Mouse (Mus musculus): Measurements from ENCODE around the gene Smim13. TPM values are rescaled to one million over a fixed set of nuclear protein-coding genes. Genes with fewer than 3 reads are reported as not detected.
"Not testable (repeated sequence)": the region's sequence is repeated elsewhere in the genome, so short reads cannot be mapped to it uniquely, and the experiment has no call there.

Gene Smim13
- total RNA-seq, 2 experiments from 2014 or later: 3.1 to 4.5 TPM

DNA sequence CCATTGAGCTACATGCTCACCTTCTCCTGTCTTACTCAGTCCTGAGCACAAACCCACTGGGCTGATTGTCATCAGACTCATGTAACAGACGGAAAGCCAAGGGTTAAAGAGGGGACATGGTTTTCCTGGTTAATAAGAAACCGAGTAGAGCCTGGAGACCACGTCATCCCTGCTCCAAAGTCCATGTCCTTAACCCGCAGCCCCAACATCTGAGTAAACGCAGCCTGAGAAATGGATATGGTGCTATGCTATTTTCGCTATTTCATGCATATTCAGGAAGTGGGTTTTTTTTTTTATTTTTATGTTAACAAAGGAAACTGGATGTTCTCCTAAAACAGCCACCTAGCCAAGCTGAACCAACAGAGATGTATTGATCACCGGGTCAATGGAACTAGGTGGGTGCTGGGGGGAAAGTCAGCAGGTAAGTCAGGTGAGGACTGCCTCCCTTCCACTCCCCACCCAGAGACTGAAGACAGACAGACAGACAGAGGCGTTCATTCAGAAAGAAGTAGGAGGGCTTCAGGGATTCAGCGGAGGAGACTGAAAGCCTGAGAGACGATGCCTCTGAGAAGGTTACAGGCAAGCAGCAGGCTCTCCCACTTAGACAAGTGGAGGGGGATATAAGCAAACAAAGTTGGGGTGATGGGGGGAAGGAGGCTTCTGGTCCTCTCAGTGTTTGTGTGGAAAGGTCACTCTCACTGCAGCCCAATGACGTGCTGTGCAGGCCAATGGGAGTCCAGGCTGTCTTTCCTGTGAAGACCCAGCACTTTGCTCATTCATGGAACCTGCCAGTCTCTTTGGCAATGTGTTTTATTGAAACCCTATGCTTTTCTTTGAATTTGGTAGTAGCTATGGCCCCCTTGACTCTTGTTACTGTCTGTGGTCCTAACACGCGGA is 13.6 kb upstream of the Smim13 start:
- ATAC-seq (replicated peaks; ENCODE audit: low FRiP score, poor library complexity, severe bottlenecking): no peak

DNA sequence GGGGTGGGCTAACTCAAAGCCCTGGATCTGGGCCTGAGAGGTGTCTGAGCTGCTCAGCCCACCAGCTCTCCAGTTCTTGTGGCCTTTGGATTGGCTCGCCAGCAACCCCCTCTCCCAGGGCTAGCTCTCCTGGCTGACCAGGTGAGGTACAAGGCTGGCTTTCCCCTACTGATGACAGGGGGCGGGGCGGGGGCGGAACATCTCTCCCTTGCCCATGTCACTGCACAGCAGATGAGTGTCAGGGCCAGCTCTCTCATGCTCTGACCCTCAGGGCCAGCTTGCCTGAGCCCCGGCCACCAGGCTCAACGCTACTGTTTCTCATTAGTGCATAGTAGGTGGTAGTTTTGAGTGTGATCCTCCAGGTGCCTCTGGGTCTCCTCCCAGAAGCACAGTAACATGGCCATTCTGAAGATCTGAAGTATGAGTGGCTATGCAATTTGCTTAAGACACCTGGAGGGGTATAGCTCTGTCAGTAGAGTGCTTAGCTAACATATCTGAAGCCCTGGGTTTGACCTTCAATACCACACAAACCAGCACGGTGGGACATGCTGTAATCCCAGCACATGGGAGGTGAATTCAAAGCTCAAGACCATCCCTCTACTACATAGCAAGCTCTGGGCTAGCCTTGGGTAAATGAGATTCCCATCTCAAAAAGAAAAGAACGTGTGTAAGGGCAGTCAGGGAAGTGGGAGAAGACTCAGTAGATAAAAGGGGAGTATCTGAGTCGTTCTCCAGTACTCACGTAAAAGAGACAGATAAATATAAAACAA is 11.4 kb upstream of the Smim13 start:
- ATAC-seq (replicated peaks; ENCODE audit: low FRiP score, poor library complexity, severe bottlenecking): peak; percentile 31

DNA sequence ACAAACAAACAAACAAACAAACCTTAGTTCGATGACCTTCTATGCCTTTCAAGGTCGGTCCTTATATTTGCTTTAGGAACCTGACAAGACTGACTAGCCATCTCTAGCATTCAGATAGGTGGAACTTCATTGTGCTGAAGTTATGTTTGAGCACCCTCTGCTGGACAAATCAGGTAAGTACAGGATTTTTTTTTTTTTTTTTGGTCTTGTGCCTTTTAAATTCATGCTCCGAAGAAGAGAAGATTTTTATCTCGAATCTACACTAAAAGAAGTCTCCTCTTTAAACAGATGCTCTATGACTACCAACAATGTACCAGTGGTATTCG is 10.9 kb upstream of the Smim13 start:
- ATAC-seq (replicated peaks; ENCODE audit: low FRiP score, poor library complexity, severe bottlenecking): peak; percentile 69

DNA sequence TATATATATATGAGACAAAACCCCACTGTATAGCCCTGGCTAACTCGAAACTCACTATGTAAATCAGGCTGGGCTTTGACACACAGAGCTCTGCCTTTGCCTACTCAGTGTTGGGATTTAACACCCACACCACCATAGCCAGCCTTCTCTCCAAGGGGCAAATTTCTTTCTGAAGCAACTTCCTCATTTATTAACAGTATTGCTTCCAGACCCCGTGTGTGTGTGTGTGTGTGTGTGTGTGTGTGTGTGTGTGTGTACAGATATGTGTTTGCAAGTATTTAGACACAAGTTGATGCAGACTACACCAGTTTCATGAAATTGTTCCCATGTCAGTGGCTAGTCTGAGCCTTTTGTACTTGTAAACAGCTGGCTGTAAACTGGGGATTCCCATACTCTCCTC is 8.1 kb upstream of the Smim13 start:
- no peak for ATAC-seq (replicated peaks; ENCODE audit: low FRiP score, poor library complexity, severe bottlenecking)

DNA sequence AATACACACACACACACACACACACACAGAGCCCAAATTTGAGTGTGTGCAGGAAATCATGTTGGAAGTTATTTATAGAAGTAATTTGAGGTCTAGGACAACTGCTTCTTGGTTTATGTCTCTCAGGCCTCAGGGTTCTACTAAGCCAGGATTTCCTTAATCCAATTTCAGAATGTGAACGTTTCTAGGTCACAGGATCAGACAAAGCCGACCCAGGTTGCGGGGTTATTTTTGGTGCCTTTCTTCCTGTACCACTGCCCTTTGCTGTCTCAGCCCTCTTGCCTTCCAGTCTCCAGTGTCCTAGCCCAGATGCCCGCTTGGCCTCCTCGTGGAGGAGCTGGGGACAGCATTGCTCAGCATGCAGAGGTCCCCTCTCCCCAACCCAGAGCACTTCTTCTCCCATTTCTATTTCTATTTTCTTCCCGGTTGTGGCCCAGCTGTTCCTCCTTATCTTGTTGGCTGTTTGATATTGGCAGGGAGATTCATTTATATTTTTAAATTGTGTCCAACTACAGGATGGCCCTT is 5.3 kb upstream of the Smim13 start:
- ATAC-seq (replicated peaks; ENCODE audit: low FRiP score, poor library complexity, severe bottlenecking): no peak

DNA sequence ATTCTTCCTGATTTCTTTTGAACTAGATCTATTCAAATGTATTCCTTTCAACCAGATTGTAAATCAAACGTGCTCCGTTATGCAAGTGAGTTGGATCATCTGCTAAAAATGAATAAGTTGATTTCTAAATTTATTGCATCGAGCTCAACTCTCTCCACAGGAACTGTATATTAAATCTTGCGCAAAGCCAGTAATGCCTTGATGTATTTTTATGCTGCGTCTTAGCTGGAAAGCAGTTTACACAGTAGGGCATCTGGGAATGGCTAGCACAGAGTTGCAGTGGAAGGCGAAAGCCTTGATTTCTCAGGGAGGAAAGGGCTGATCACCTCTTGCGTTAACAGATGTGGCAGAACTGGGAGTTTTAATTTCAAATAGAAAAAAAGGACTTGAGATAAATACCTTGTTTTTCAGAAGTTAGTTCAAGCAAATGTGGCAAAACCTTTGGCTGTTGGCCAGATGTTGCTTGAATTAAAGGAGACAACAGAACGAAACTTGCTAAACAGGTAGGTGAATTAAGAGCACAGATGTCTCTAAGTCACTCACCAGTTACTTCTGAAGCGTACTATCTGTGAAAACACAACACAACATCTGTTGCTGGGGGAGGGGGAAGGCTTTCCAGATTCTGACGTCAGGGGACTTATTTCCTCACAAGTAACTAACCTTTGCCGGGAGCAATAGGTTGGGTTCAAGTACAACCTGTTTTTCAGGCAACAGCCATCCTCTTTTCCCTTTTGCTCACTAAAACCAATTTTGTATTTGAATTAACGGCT is 708 bp upstream of the Smim13 start:
- ATAC-seq (replicated peaks; ENCODE audit: low FRiP score, poor library complexity, severe bottlenecking): peak; percentile 32

DNA sequence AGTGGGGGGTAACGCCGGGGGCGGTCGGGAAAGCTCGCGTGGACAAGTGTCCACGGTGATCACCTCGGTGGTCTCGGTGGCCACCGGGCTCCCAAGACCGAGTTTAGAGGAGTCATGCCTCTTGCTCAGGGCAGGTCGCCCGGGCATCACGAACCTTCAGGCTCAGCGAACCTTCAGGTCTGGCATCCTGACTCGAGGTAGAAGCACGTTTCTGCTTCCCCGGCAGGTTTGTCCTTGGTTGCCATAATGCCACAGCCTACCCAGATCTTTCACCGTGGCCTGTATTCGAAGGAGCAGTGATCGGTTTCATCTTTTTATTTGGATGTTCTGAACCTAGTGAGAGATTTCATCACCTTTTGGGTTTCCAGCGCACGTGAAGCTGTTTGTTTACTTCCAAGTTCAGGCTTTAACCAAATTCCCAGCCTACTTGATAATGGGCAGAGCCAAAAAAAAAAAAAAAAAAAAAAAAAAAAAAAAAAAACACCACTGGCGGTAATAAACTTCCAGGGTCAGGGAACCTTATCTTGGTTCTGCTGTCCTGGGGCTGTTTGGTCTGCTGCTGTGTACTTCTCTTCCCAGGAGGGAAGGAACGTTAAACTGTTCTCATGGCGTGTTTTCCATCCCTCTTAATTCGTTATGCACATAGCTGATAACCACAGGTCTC is 806 bp downstream of the Smim13 start:
- ATAC-seq (replicated peaks; ENCODE audit: low FRiP score, poor library complexity, severe bottlenecking): no peak; the same call in 1 of the 2 replicates

DNA sequence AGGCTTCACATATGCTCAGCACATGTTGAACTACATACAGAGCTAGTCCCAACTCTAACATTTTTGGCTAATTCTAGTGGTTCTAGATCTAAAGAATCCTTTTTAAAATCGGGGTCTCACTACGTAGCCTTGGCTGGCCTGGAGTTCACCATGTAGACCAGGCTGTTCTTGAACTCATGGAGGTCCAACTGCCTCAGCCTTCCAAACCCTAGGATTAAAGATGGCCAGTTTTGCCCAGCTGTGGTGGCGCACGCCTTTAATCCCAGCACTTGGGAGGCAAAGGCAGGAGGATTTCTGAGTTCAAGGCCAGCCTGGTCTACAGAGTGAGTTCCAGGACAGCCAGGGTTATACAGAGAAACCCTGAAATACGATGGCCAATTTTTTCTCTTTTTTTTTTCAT is 1.6 kb downstream of the Smim13 start:
- ATAC-seq (replicated peaks; ENCODE audit: low FRiP score, poor library complexity, severe bottlenecking): not testable (repeated sequence)

DNA sequence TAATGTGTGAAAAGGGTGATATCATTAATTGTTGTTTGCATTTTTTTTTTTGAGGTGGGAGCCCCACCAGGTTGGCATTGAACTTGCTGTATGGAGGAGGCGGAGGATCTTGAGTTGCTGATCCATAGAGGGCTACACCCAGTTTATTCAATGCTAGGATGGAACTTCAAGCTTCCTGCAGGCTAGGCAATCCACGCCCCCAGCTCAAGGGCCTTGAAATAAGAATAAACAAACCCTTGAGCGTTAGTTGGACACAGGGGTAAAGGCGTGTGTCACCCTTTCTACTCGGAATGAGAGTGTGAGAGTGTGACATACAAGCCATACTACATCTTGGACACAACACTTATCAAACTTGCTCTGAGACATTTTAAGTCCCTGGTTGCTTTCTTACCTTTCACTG is 2.0 kb downstream of the Smim13 start:
- ATAC-seq (replicated peaks; ENCODE audit: low FRiP score, poor library complexity, severe bottlenecking): no peak

DNA sequence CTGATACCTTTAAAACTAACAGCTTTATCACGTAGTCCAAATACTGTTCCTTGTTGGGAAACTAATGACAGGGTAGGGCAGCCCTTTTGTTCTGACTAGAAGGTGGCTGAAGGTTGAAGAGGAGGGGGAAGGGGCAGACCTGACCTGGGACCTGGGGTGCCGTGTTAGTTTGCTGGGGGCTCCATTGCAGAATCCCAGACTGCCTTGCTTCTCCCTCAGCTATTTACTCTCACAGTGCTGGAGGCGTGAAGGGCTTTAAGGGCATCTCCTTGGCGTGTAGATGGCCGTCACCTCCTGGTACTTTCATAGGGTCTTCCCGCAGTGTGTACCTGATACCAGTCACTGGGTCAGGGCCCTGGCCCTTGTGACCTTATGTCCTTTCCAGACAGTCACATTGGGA is 2.5 kb downstream of the Smim13 start:
- no peak for ATAC-seq (replicated peaks; ENCODE audit: low FRiP score, poor library complexity, severe bottlenecking)

DNA sequence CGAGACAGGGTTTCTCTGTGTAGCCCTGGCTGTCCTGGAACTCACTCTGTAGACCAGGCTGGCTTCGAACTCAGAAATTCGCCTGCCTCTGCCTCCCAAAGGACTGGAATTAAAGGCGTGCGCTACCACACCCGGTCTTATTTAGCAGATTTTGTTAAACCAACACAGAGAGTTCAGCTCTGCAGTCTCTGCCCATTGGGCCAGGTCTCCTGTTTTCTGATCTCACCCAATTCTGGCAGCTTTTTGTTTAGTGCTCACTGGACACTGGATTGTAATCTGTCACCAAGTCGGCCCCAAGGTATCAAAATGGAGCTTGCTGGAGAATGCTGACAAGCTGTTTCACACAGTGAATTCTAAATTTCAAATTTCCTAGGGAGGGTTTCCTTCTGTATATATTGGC is 3.1 kb downstream of the Smim13 start:
- ATAC-seq (replicated peaks; ENCODE audit: low FRiP score, poor library complexity, severe bottlenecking): no peak

DNA sequence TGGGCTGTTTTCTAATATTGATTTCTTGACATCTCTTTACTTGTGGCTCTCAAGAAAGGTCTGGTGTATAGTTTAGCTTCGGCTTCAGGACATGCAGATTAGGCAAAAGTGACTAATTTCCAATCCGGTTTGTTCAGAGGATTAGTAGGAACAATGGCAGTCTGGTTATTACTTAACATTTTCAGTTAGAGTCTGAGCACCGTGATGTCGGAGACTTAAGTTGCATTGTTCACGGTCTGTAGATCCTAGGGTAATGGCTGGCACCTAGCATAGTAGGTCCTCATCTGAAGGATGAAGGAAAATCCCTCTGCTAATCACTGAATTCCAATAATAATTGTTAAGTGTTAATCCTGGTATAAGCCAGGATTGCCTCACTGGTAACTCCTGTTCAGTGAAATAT is 6.5 kb downstream of the Smim13 start:
- ATAC-seq (replicated peaks; ENCODE audit: low FRiP score, poor library complexity, severe bottlenecking): no peak

DNA sequence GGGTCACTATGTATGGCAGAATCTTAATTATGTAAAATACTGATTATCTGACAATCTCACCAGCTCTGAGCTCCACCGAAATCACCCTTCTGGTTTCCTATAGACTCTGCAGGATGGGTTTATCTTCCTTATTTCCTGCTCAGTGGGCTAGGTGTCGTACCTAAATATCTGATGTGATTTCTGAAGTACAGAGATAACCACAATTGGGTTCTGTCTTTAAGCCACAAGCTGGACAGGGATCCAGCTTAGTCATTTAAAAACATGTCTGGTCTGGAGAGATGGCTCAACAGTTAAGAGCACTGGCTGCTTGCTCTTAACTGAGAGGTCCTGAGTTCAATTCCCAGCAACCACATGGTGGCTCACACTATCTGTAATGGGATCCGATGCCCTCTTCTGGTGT is 7.3 kb downstream of the Smim13 start:
- ATAC-seq (replicated peaks; ENCODE audit: low FRiP score, poor library complexity, severe bottlenecking): no peak

DNA sequence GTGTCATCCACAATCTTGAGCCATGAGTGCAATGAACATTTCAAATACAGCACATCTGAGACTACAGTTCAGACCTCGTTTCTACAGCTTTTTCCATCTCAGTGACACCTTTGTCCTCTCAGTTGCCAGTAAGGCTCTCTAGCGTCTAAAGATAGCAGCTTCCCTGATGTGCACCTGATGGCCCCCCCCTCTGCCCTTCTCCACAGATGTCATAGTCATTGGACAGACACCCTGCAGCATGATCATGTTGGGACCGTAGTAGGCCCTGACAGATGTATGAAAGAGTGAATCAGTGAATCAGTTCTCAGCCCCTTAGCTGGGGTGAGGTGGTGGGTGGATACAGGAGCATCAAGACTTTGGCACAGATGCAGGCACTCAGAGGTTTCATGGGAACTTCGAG is 8.2 kb downstream of the Smim13 start:
- ATAC-seq (replicated peaks; ENCODE audit: low FRiP score, poor library complexity, severe bottlenecking): no peak

DNA sequence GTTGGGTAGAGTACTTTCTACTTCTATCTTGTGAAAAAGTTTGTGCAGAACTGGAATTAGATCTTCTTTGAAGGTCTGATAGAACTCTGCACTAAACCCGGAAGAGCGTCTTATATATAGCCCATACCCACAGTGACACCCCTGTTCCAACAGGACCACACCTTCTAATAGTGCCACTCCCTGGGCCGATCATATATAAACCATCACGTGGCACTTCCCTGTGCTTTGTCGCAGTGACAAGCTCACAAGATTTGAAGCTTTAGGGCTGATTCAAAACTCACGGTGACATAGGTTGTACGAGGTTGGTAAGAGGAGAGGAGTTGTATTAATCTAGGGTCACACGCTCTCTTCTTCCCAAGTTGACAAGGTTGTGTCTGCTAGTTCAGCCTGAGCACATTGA is 12.0 kb downstream of the Smim13 start:
- ATAC-seq (replicated peaks; ENCODE audit: low FRiP score, poor library complexity, severe bottlenecking): not testable (repeated sequence)

DNA sequence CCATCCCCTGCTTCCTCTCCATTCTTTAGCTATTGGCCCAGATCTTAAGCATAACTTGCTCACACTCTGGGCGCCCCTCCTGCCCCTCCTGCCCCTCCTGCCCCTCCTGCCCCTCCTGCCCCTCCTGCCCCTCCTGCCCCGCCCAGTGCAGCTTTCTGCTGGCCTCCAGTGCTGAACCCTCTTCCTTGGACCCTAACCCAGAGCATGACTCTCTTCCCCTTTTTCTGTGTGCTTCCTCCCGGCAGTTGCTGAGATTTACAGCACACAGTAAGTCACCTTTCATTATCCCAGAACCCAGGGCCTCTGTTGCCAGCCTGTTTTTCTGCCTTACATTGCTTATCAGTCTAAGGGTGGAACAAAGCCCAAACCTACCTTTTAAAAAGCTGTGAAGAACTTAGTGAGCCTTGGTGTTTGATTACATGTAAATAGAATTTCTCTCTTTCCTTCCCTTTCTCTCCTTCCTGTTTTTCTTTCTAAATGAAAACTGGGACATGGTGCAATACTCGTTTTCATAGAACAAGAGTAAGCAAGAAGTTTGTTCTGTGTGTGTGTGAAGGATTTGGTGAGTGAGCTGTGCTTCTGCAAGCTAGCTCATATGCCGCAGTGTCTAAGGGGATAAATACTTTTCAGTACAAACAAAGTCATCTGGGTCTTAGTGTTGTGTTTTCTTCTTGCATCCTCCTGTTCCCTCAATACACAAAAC is 13.8 kb downstream of the Smim13 start:
- no peak for ATAC-seq (replicated peaks; ENCODE audit: low FRiP score, poor library complexity, severe bottlenecking)

DNA sequence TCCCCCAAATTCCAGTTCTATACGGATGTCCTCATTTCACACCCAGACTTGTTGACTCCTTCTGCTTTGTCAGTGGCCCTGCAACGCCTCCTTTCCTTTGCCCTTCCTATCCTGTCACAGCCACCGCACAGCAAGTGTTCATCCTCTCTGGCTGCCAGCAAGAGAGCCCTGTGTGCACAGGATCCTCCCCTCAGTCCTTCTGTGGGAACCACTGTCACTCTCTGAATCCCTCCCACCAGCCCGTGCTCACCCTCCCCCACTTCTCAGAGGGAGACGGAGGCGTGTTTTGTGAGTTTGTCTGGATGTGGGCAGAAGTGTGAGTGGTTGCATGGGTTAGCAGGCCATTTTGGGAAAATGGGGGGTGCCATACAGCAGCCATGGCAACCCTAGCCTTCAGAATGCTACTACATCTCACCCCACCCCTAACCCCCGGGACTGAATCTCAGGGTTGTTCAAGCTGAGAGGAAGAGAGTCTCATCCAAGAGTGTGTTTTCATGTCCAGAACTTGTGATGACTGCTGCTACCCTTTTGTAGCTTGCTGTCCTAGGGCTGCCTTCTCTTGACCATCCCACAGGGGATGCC is 18.3 kb downstream of the Smim13 start:
- no peak for ATAC-seq (replicated peaks; ENCODE audit: low FRiP score, poor library complexity, severe bottlenecking)

DNA sequence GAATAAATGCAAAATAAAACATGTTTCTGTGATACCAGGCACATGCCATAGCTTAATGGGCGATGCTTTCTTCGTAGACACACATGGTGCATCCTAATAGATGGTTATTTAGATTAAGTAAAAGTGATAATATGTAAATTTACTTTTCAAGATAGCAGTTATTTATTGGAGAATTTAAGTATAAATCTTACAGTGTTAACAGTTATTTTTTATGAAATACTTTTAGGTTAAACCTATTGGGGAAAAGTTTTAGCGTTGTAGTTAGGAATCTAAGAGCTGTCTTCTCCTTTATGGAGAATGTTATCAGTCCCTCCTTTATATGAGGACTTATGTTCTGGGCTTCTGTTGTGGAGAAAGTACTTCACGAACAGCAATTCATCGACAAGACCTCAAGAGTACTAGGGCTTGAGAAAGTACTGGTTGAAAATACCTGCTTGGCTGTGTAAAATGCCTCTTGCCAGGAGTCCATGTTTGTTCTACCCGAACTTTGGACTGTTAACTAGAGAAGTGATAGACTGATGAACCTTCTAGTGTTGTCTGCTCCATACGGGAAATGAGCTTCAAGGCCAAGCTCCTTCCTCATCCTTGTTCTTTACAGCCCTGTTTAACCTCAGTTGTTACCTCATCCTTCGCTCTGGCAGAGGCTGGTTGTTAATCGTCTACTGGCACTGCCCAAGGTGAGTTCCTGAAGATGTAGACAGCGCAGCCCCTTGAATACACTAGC is 24.4 kb downstream of the Smim13 start, which contains the start of gene Gm17364:
TSS of gene Gm17364 (minus strand) at position 51 of the 724 bp plus-strand sequence.
- ATAC-seq (replicated peaks; ENCODE audit: low FRiP score, poor library complexity, severe bottlenecking): no peak

Data from erythroblast, adult 5-6 weeks (primary cell).